Mouse (Mus musculus) forebrain, embryonic 11.5 days (tissue): ENCODE results near the gene Olfr1212. TPM values are rescaled to one million over a fixed set of nuclear protein-coding genes. Genes with fewer than 3 reads are reported as not detected.

Source experiments
- ATAC-seq: fragments of 200-750 bp; cut with Nextera tagmentation; replicated peaks from 2 replicates; pipeline ENCODE4 v1.8.0; 2017; ENCODE audit warnings: moderate TSS enrichment; ENCODE audit not compliant: low FRiP score
- DNase-seq: peaks from one replicate; pipeline ENCODE4 v3.0.0-alpha.2; 2017; ENCODE audit warnings: low spot score
- H3K27ac ChIP-seq: fragments of 300-500 bp; sonication (generic); 2 replicates; pipeline ENCODE4 v1.5.1; 2014; ENCODE audit warnings: low read depth, low read length
- H3K27me3 ChIP-seq: fragments of 300-500 bp; sonication (generic); 2 replicates; pipeline ENCODE4 v1.6.1; 2014; ENCODE audit warnings: mild to moderate bottlenecking, low read length, mixed read lengths; ENCODE audit not compliant: control insufficient read depth, insufficient read depth
- H3K36me3 ChIP-seq: fragments of 300-500 bp; sonication (generic); 2 replicates; pipeline ENCODE4 v1.6.1; 2014; ENCODE audit warnings: mild to moderate bottlenecking, low read length, moderate library complexity, mixed read lengths; ENCODE audit not compliant: control insufficient read depth, insufficient read depth
- H3K4me1 ChIP-seq: fragments of 300-500 bp; sonication (generic); replicated peaks from 2 replicates; pipeline ENCODE4 v1.6.1; 2014; ENCODE audit warnings: low read length, mixed read lengths; ENCODE audit not compliant: control insufficient read depth, insufficient read depth
- H3K4me2 ChIP-seq: fragments of 300-500 bp; sonication (generic); 2 replicates; pipeline ENCODE4 v1.6.1; 2014; ENCODE audit warnings: low read depth, mild to moderate bottlenecking, low read length, moderate library complexity, mixed read lengths; ENCODE audit not compliant: severe bottlenecking
- H3K4me3 ChIP-seq: fragments of 300-500 bp; sonication (generic); 2 replicates; pipeline ENCODE4 v1.5.1; 2014; ENCODE audit warnings: low read depth, low read length
- H3K9ac ChIP-seq: fragments of 300-500 bp; sonication (generic); 2 replicates; pipeline ENCODE4 v1.6.1; 2014; ENCODE audit warnings: low read length
- H3K9me3 ChIP-seq: fragments of 300-500 bp; sonication (generic); 2 replicates; pipeline ENCODE4 v1.6.1; 2016; ENCODE audit warnings: low read length, mixed read lengths; ENCODE audit not compliant: control insufficient read depth
- WGBS: fragments of 180-500 bp; shearing (Covaris S2); extraction: QIAGEN DNeasy Blood & Tissue Kit; methylation state at CpG from one replicate; pipeline ENCODE4 v1.1.7; 2014; 5-methylcytosine and 5-hydroxymethylcytosine counted together
- polyA plus RNA-seq: library from polyadenylated mRNA; unstranded; fragments of >200 nt; fragmentation: Nextera tagmentation; extraction: Ambion mirVana; gene quantifications from 2 replicates; pipeline ENCODE4 v1.2.1, GENCODE M21; 2014

The Olfr1212 gene
- polyA plus RNA-seq = not detected in 2 replicates

- no peak for ATAC-seq
- Histone ChIP-seq H3K4me1 (no peaks in the 10 kb centered on the region), H3K27me3 (no peaks in the 10 kb centered on the region)
These were observed at the start of gene Olfr1212 for GRCm38 (mm10) chr2:88953669-88954068. Gene Olfr1212, plus strand, starts transcription at chr2:88953969.

GRCm38 (mm10) chr2:88915057-88915456, 38.7 kb upstream of the Olfr1212 start, which contains the start of gene Olfr1209:
Gene Olfr1209, minus strand, starts transcription at chr2:88915157.
- 87% methylated on average over 3 of the region's 3 CpGs for WGBS
- Histone ChIP-seq H3K4me1 (no peaks in the 10 kb centered on the region), H3K4me3 (no peak within 1 kb of the TSS), H3K4me2 (no peak within 1 kb of the TSS), H3K27me3 (no peaks in the 10 kb centered on the region), H3K36me3 (no peaks in the 10 kb centered on the region), H3K9ac (no peak within 1 kb of the TSS), H3K27ac (no peak within 1 kb of the TSS), H3K9me3 (no peaks in the 10 kb centered on the region)
- ATAC-seq (no peak), DNase-seq (no peak)

More at GRCm38 (mm10) chr2:88953669-88954068, at the start of gene Olfr1212:
- Histone ChIP-seq H3K36me3 (no peaks in the 10 kb centered on the region), H3K9me3 (no peaks in the 10 kb centered on the region), H3K9ac (no peak within 1 kb of the TSS), H3K4me2 (no peak within 1 kb of the TSS), H3K4me3 (no peak within 1 kb of the TSS), H3K27ac (no peak within 1 kb of the TSS)
- no peak for DNase-seq

GRCm38 (mm10) chr2:88938011-88938410, 15.8 kb upstream of the Olfr1212 start, which contains the start of gene Olfr1211:
Gene Olfr1211, minus strand, starts transcription at chr2:88938111.
- no peaks in the 10 kb centered on the region for H3K27me3 ChIP-seq
- no peaks in the 10 kb centered on the region for H3K36me3 ChIP-seq
- H3K4me1 ChIP-seq = no peaks in the 10 kb centered on the region
- H3K4me3 ChIP-seq = no peak within 1 kb of the TSS
- no peaks in the 10 kb centered on the region for H3K9me3 ChIP-seq
- 85% methylated on average over 1 of the region's 1 CpGs for WGBS
- ATAC-seq = no peak
- no peak within 1 kb of the TSS for H3K9ac ChIP-seq
- no peak for DNase-seq
- no peak within 1 kb of the TSS for H3K4me2 ChIP-seq
- H3K27ac ChIP-seq = no peak within 1 kb of the TSS

- no peaks in the 10 kb centered on the region for H3K27me3 ChIP-seq
- WGBS = 88% methylated on average over 1 of the region's 1 CpGs
- no peak within 1 kb of the TSS for H3K9ac ChIP-seq
- no peak within 1 kb of the TSS for H3K4me3 ChIP-seq
- DNase-seq = no peak
- H3K27ac ChIP-seq = no peak within 1 kb of the TSS
- no peaks in the 10 kb centered on the region for H3K9me3 ChIP-seq
- H3K4me1 ChIP-seq = no peaks in the 10 kb centered on the region
- H3K4me2 ChIP-seq = no peak within 1 kb of the TSS
- ATAC-seq = no peak
- no peaks in the 10 kb centered on the region for H3K36me3 ChIP-seq
These were observed 26.4 kb downstream of the Olfr1212 start, which contains the start of gene Gm13762 for GRCm38 (mm10) chr2:88980181-88980580. Gene Gm13762, minus strand, starts transcription at chr2:88980281.

GRCm38 (mm10) chr2:88992553-88992952, 38.8 kb downstream of the Olfr1212 start, which contains the start of gene Olfr1214:
Gene Olfr1214, minus strand, starts transcription at chr2:88992653.
- Histone ChIP-seq H3K27ac (no peak within 1 kb of the TSS), H3K9ac (no peak within 1 kb of the TSS), H3K4me3 (no peak within 1 kb of the TSS), H3K4me2 (no peak within 1 kb of the TSS), H3K9me3 (no peaks in the 10 kb centered on the region), H3K27me3 (no peaks in the 10 kb centered on the region), H3K36me3 (no peaks in the 10 kb centered on the region), H3K4me1 (no peaks in the 10 kb centered on the region)
- no peak for DNase-seq
- 90% methylated on average over 1 of the region's 1 CpGs for WGBS
- ATAC-seq = no peak

GRCm38 (mm10) chr2:89006873-89007272, 53.1 kb downstream of the Olfr1212 start, which contains the start of gene Olfr1215:
Gene Olfr1215, minus strand, starts transcription at chr2:89006973.
- no peak within 1 kb of the TSS for H3K9ac ChIP-seq
- no peaks in the 10 kb centered on the region for H3K4me1 ChIP-seq
- H3K27me3 ChIP-seq = no peaks in the 10 kb centered on the region
- no peak for ATAC-seq
- H3K4me3 ChIP-seq = no peak within 1 kb of the TSS
- H3K27ac ChIP-seq = no peak within 1 kb of the TSS
- 85% methylated on average over 2 of the region's 2 CpGs for WGBS
- H3K4me2 ChIP-seq = no peak within 1 kb of the TSS
- no peak for DNase-seq
- no peaks in the 10 kb centered on the region for H3K9me3 ChIP-seq
- H3K36me3 ChIP-seq = no peaks in the 10 kb centered on the region

Other genes with a start within 250 kb of the Olfr1212 start
- gene Olfr1196, start 249.4 kb upstream of the Olfr1212 start, polyA plus RNA-seq = not detected in 2 replicates
- not detected in 2 replicates for gene Olfr1197, start 221.6 kb upstream of the Olfr1212 start, polyA plus RNA-seq
- not detected in 2 replicates for gene Olfr1198, start 202.6 kb upstream of the Olfr1212 start, polyA plus RNA-seq
- gene Olfr1199, start 193.5 kb upstream of the Olfr1212 start, polyA plus RNA-seq = not detected in 2 replicates
- gene Olfr1200, start 183.5 kb upstream of the Olfr1212 start, polyA plus RNA-seq = not detected in 2 replicates
- not detected in 2 replicates for gene Olfr1201, start 160.9 kb upstream of the Olfr1212 start, polyA plus RNA-seq
- gene Olfr1202, start 139.5 kb upstream of the Olfr1212 start, polyA plus RNA-seq = not detected in 2 replicates
- not detected in 2 replicates for gene Olfr1205, start 124.2 kb upstream of the Olfr1212 start, polyA plus RNA-seq
- not detected in 2 replicates for gene Olfr1204, start 104.7 kb upstream of the Olfr1212 start, polyA plus RNA-seq
- gene Olfr1206, start 90.7 kb upstream of the Olfr1212 start, polyA plus RNA-seq = not detected in 2 replicates
- gene Olfr1208, start 51.7 kb upstream of the Olfr1212 start, polyA plus RNA-seq = not detected in 2 replicates
- gene Olfr1209, start 38.8 kb upstream of the Olfr1212 start, polyA plus RNA-seq = not detected in 2 replicates
- not detected in 2 replicates for gene Olfr1211, start 15.9 kb upstream of the Olfr1212 start, polyA plus RNA-seq
- not detected in 2 replicates for gene Gm13762, start 26.3 kb downstream of the Olfr1212 start, polyA plus RNA-seq
- not detected in 2 replicates for gene Olfr1214, start 38.7 kb downstream of the Olfr1212 start, polyA plus RNA-seq
- gene Olfr1215, start 53.0 kb downstream of the Olfr1212 start, polyA plus RNA-seq = not detected in 2 replicates
- not detected in 2 replicates for gene Olfr1216, start 64.4 kb downstream of the Olfr1212 start, polyA plus RNA-seq
- gene Olfr1217, start 78.1 kb downstream of the Olfr1212 start, polyA plus RNA-seq = not detected in 2 replicates
- gene Olfr1218, start 107.2 kb downstream of the Olfr1212 start, polyA plus RNA-seq = not detected in 2 replicates
- gene Olfr1219, start 129.5 kb downstream of the Olfr1212 start, polyA plus RNA-seq = not detected in 2 replicates
- gene Olfr1220, start 152.9 kb downstream of the Olfr1212 start, polyA plus RNA-seq = not detected in 2 replicates
- gene Olfr1221, start 163.3 kb downstream of the Olfr1212 start, polyA plus RNA-seq = not detected in 2 replicates
- gene Olfr1222, start 179.1 kb downstream of the Olfr1212 start, polyA plus RNA-seq = not detected in 2 replicates
- gene Olfr1223, start 197.6 kb downstream of the Olfr1212 start, polyA plus RNA-seq = not detected in 2 replicates
- not detected in 2 replicates for gene Olfr1224-ps1, start 210.1 kb downstream of the Olfr1212 start, polyA plus RNA-seq
- not detected in 2 replicates for gene Olfr1225, start 220.7 kb downstream of the Olfr1212 start, polyA plus RNA-seq
- not detected in 2 replicates for gene Olfr1226, start 246.1 kb downstream of the Olfr1212 start, polyA plus RNA-seq